ENCODE assay signal across 19 mouse cellular contexts in the genomic region with DNA sequence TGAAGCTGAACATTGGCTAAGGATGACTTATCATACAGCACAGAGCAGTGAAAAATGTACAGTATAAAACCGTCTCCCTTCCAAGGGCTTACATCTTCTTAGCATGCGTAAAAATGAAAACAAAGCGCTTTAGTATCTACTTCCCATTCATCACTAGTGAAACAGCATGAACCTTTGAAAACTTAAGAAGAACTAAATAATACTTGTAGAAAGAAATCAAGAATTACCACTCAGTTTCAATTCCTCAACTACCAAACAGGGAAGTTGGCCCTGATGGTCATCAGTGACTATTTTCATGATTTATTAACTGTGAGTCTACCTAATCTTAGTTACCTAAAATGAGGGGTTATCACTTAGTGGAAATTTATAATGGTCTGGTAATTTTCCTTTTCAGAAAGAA.
"Had no signal": no experiment of that assay in that cellular context is flagged by ENCODE, and none has a peak within 500 bp of the region (broad histone marks: within the 10 kb centered on the region; RNA-seq: fewer than 3 reads in every experiment).

No protein-coding gene starts in this region.

- H3K4me1 ChIP-seq: limb, embryonic 12.5 days; midbrain, embryonic 15.5 days; neural tube, embryonic 12.5 days; neural tube, embryonic 15.5 days had no signal

- ATAC-seq: intestine, postnatal 0 days; liver, postnatal 0 days; lung, postnatal 0 days; midbrain, embryonic 15.5 days had no signal

- DNase-seq: liver, postnatal 0 days; lung, embryonic 14.5 days; right cerebral cortex, adult 18-20 months; right cerebral cortex, postnatal 14 days; right cerebral cortex, postnatal 4 days; thymus, adult 2 months; thymus, postnatal 14 days; thymus, postnatal 4 days had no signal

- H3K27ac ChIP-seq: kidney, postnatal 0 days; left cerebral cortex, adult 2 months; limb, embryonic 12.5 days; liver, embryonic 14.5 days; midbrain, embryonic 12.5 days; midbrain, embryonic 15.5 days; neural tube, embryonic 12.5 days; neural tube, embryonic 15.5 days; stomach, postnatal 0 days had no signal

- H3K4me3 ChIP-seq: left cerebral cortex, adult 2 months; limb, embryonic 12.5 days; midbrain, embryonic 12.5 days; midbrain, embryonic 15.5 days; neural tube, embryonic 12.5 days; neural tube, embryonic 15.5 days had no signal
